Mouse (Mus musculus) lung, postnatal 0 days (tissue): ENCODE measurements around the gene Antxr1.

Experiments used
- CTCF ChIP-seq: IDR thresholded peaks from 2 replicates; pipeline ENCODE4 v1.5.1; 2016; ENCODE audit warnings: antibody characterized with exemption, mild to moderate bottlenecking
- EP300 ChIP-seq: IDR thresholded peaks from 2 replicates; pipeline ENCODE4 v1.6.1; 2016; ENCODE audit warnings: antibody characterized with exemption, mild to moderate bottlenecking, control low read depth

DNA sequence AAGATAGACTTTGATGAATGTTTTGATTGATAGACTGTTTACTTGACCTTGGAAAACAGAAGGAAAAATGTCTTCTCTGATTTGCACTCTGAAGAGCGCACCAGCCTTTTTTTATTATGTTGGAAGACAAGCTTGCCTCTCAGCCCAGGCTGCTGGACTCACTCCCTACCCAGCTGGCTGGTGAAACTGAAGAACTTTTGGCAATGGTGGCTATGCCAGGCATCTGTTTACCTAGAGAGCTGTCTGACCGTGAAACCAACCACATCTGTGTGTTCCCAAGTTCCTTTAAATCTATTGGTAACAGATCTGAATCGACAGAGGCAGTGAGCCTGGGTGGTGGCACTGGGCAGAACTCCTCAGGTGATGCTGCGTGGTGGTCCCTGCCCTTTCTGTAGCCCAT is 102.5 kb downstream of the Antxr1 start:
- TF ChIP-seq CTCF, result no peak
- no peak for TF ChIP-seq EP300
